Mouse (Mus musculus) forebrain, postnatal 0 days (tissue): Measurements from ENCODE around the gene Clpb. TPM values are rescaled to one million over a fixed set of nuclear protein-coding genes. Genes with fewer than 3 reads are reported as not detected.

Source experiments
- ATAC-seq: fragments of 200-750 bp; cut with Nextera tagmentation; 2 replicates; pipeline ENCODE4 v1.8.0; 2017; ENCODE audit warnings: mild to moderate bottlenecking, moderate library complexity
- DNase-seq: peaks from one replicate; pipeline ENCODE4 v3.0.0-alpha.2; 2015
- H3K27ac ChIP-seq: fragments of 300-500 bp; sonication (generic); 2 replicates; pipeline ENCODE4 v1.5.1; 2014; ENCODE audit warnings: low read depth, mild to moderate bottlenecking, antibody characterized with exemption, low read length, moderate library complexity, mixed read lengths
- H3K27me3 ChIP-seq: fragments of 300-500 bp; sonication (generic); 2 replicates; pipeline ENCODE4 v1.6.1; 2014; ENCODE audit warnings: mild to moderate bottlenecking, low read length, mixed read lengths; ENCODE audit not compliant: insufficient read depth
- H3K36me3 ChIP-seq: fragments of 300-500 bp; sonication (generic); 2 replicates; pipeline ENCODE4 v1.6.1; 2014; ENCODE audit warnings: mild to moderate bottlenecking, moderate library complexity; ENCODE audit not compliant: insufficient read depth
- H3K4me1 ChIP-seq: fragments of 300-500 bp; sonication (generic); 2 replicates; pipeline ENCODE4 v1.6.1; 2014; ENCODE audit warnings: antibody characterized with exemption; ENCODE audit not compliant: insufficient read depth
- H3K4me2 ChIP-seq: fragments of 300-500 bp; sonication (generic); 2 replicates; pipeline ENCODE4 v1.6.1; 2014; ENCODE audit warnings: low read depth, mild to moderate bottlenecking, moderate library complexity
- H3K4me3 ChIP-seq: fragments of 300-500 bp; sonication (generic); 2 replicates; pipeline ENCODE4 v1.5.1; 2014; ENCODE audit warnings: low read depth, low read length, mixed read lengths
- H3K9ac ChIP-seq: fragments of 300-500 bp; sonication (generic); 2 replicates; pipeline ENCODE4 v1.6.1; 2014; ENCODE audit warnings: mild to moderate bottlenecking
- H3K9me3 ChIP-seq: fragments of 300-500 bp; sonication (generic); 2 replicates; pipeline ENCODE4 v1.6.1; 2016; ENCODE audit warnings: low read length
- CTCF ChIP-seq: sonication (generic); IDR thresholded peaks from 2 replicates; pipeline ENCODE4 v1.5.1; 2016; ENCODE audit warnings: antibody characterized with exemption, control low read depth, low read depth
- WGBS: fragments of 180-500 bp; shearing (Covaris S2); extraction: QIAGEN DNeasy Blood & Tissue Kit; methylation state at CpG from one replicate; pipeline ENCODE4 v1.1.7; 2014; 5-methylcytosine and 5-hydroxymethylcytosine counted together
- polyA plus RNA-seq: library from polyadenylated mRNA; unstranded; fragments of >200 nt; fragmentation: Nextera tagmentation; extraction: Ambion mirVana; gene quantifications from 2 replicates; pipeline ENCODE4 v1.2.1, GENCODE M21; 2015
- total RNA-seq: library from RNA; depleted of rRNA; stranded (reverse); fragments of >200 nt; gene quantifications from 2 replicates; pipeline ENCODE4 v1.2.3, GENCODE M21; 2014

The Clpb gene
- total and polyA plus RNA-seq, 2 experiments from 2014 or later, result 38.3 to 45.9 TPM

DNA sequence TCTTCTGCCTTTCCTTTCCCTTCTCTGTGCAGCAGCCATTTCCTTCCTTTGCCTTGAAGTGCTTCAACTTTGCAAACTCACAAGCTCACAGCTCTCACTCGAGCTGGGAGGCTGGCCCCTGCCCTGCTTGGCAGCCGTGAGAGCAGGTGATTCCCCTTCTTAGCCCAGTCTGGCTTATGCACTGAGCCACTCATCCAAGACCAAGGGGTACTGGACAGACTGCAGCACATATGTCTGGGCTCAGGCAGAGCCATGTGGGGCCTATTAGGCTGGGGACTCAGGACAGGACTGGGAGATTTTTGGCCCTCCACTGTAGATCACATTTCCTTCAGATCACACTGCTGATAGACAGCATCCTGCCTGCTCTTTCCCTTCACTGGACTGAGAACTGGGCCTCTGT is 10.1 kb downstream of the Clpb start:
- ATAC-seq, result no peak
- Histone ChIP-seq H3K9me3 (no peaks in the 10 kb centered on the region), H3K27ac (no peak overlapping the region), H3K9ac (no peak overlapping the region), H3K4me1 (no peaks in the 10 kb centered on the region), H3K4me3 (no peak overlapping the region), H3K36me3 (0 out of 2 replicates have a peak, but pooled peaks cover 5% of the 10 kb centered on the region), H3K4me2 (no peak overlapping the region), H3K27me3 (no peaks in the 10 kb centered on the region)
- WGBS, result 54% methylated on average over 2 of the region's 2 CpGs
- no peak for TF ChIP-seq CTCF
- DNase-seq, result no peak

DNA sequence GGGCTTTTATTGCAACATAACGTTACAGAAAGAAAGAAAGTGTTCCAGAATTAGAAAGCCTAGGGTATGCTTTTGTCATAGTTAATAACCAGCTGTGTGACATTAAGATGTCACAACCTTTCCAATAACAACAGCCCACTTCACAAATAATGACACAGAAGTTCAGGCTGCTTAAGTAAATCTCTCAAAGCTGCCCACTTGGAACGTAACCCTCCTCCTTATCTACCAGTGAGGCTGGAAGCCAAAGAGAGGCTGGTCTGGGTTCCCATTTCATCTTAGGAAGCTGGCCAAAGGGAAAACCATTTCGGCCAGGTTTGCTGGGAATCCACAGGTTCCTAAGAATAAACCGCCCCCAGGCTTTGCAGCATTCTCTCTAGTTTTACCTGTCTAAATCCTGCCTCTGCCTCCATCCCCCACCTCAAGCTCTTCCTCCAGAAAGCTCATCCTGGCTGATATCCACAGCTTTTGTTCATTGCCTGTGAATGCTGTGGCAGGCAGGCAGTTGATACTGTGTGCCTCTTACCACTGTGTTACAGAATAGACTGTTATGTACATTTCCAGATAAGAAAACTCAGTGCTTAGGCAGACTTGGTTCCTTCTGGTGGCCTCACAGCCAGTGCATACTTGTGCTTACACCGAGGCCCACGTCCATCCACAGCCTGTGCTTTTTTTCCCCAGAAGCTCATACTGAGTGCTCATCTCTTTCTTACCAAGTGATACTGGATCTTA is 12.8 kb downstream of the Clpb start:
- H3K27me3 ChIP-seq, result no peaks in the 10 kb centered on the region
- TF ChIP-seq CTCF, result no peak
- 0 out of 2 replicates have a peak, but pooled peaks cover under 1% of the 10 kb centered on the region for H3K36me3 ChIP-seq
- no peaks in the 10 kb centered on the region for H3K9me3 ChIP-seq
- H3K4me3 ChIP-seq, result no peak overlapping the region
- WGBS, result 36% methylated on average over 6 of the region's 6 CpGs
- DNase-seq (no peak), ATAC-seq (peak; percentile 29; the same call in 1 of the 2 replicates)
- H3K9ac ChIP-seq, result peak overlapping the region; percentile 26; the same call in 1 of the 2 replicates
- no peak overlapping the region for H3K4me2 ChIP-seq
- peak overlapping the region; percentile 41; the same call in 1 of the 2 replicates for H3K27ac ChIP-seq
- H3K4me1 ChIP-seq, result no peaks in the 10 kb centered on the region

DNA sequence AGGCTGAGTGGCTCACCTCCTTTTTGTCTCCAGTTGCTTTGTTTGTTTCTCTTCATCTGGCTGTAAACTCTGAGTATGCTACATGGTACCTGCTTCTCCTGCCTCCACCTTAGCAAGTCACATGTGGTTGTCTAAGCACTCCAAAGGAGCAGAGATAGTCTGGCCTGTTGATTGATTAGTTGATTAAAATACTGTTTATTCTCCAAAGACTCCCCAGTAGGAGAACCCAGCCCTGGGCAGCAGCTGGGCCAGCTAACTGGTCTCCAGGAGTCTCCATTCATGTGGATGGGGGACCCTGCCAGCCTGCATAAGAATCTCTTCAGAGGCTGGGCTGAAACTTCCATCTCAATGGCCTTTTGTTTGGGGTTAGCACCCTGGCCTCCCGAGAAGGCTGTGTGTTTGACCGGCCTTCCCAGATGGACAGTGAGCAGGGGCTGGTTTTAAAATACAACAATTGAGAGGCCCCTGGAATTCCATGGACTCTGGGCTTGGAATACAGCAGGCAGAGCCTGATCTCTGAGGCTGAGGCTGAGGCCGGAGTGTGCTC is 13.4 kb downstream of the Clpb start:
- DNase-seq (no peak), ATAC-seq (peak; percentile 50; the same call in 1 of the 2 replicates)
- Histone ChIP-seq H3K9me3 (no peaks in the 10 kb centered on the region), H3K4me3 (no peak overlapping the region), H3K4me2 (no peak overlapping the region), H3K4me1 (no peaks in the 10 kb centered on the region), H3K27me3 (no peaks in the 10 kb centered on the region), H3K36me3 (no peaks in the 10 kb centered on the region), H3K9ac (no peak overlapping the region), H3K27ac (peak overlapping the region; percentile 59)
- 24% methylated on average over 3 of the region's 3 CpGs for WGBS
- no peak for TF ChIP-seq CTCF

DNA sequence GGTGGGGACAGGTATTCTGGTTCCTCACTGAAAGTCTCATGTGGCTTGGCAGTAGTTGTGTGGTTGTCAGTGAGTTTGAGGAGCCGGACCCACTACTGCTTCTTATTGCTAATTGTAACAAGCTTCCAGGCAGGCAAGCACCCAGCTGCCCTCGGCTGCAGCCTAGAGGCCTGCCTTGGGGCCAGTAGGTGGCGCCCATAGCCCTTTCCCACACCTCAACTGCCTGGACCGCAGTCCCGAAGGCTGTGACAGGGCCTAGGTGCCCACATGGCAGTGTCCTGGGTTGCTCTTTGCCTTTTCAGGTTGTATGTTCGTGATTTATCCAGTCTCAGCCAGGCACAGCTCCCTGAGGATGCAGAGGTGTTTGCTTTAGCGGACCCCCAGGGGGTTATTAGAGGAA is 16.2 kb downstream of the Clpb start:
- no peaks in the 10 kb centered on the region for H3K9me3 ChIP-seq
- TF ChIP-seq CTCF, result peak; percentile 83
- H3K27me3 ChIP-seq, result no peaks in the 10 kb centered on the region
- ATAC-seq (peak; percentile 90), DNase-seq (peak; percentile 67)
- no peak overlapping the region for H3K4me3 ChIP-seq
- no peak overlapping the region for H3K9ac ChIP-seq
- H3K27ac ChIP-seq, result no peak overlapping the region
- H3K4me1 ChIP-seq, result no peaks in the 10 kb centered on the region
- H3K36me3 ChIP-seq, result no peaks in the 10 kb centered on the region
- H3K4me2 ChIP-seq, result no peak overlapping the region
- 13% methylated on average over 7 of the region's 7 CpGs for WGBS

DNA sequence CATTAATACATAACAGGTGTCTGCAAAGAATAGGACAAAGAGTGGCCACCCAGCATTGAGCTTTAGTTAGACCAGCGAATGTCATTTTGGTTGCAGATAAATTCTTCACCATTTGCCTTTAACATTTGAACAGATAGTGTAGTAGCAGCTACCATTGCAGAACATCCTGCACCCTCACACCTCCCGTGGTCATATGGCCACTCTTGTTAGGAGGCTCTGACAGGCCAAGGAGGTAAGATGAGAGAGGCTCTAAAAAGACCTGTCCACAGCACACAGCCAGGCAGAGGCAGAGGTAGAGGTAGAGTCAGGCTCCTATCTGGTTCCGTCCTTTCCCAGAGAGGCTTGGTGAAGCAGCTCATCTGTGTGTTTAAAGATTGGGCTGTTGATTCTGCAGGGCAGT is 17.5 kb downstream of the Clpb start:
- WGBS, result 86% methylated on average over 3 of the region's 3 CpGs
- Histone ChIP-seq H3K9me3 (no peaks in the 10 kb centered on the region), H3K4me2 (no peak overlapping the region), H3K36me3 (no peaks in the 10 kb centered on the region), H3K27ac (no peak overlapping the region), H3K4me3 (no peak overlapping the region), H3K9ac (no peak overlapping the region), H3K4me1 (no peaks in the 10 kb centered on the region), H3K27me3 (no peaks in the 10 kb centered on the region)
- no peak for ATAC-seq
- TF ChIP-seq CTCF, result no peak
- no peak for DNase-seq

DNA sequence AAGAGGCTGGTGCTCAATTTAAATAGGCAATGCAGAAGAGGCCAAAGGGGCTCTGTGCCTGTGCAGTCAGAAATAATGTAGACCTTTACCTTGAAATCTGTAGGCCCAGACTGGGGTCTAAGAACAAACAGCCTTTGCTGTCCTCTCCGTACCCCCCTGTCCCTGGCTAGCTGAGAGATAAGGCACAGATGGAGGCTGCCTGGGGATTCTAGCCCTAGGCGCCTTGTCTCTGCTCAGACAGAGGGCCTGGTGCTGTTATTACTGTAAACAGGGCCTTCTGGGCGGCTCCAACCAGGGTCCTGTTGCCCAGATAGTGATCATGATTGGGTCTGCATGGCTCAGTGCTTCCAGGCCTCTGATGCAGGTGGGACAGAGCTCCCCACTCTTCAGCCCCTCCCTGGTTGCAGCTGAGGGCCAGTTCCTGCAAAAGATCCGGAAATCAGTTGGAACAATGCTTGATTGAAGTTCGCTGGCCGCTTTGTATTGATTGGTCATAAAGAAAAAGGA is 18.2 kb downstream of the Clpb start:
- DNase-seq (no peak), ATAC-seq (no peak)
- no peaks in the 10 kb centered on the region for H3K4me1 ChIP-seq
- no peak overlapping the region for H3K4me2 ChIP-seq
- 55% methylated on average over 6 of the region's 6 CpGs for WGBS
- TF ChIP-seq CTCF, result no peak
- H3K9ac ChIP-seq, result no peak overlapping the region
- H3K27me3 ChIP-seq, result no peaks in the 10 kb centered on the region
- H3K36me3 ChIP-seq, result no peaks in the 10 kb centered on the region
- no peak overlapping the region for H3K4me3 ChIP-seq
- no peak overlapping the region for H3K27ac ChIP-seq
- H3K9me3 ChIP-seq, result no peaks in the 10 kb centered on the region

DNA sequence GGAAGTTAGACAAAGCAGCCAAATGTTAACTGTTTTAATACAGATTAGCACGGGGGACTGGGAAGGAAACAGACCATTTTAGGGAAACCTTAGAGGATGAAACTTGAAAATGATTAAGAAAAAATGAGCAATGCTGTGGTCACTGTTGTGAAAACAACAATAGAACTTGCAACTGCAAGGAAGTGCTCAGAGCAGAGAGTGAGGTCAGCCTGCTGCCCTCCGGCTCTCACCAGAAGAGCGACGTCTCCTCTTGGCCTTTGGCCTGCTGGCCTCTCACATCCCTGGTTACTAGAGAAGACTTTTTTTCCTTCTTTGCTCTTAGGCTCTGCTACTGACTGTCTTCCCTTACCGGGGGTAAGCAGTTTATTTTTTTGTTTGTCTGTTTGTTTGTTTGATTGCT is 19.5 kb downstream of the Clpb start:
- no peak for TF ChIP-seq CTCF
- ATAC-seq (no peak), DNase-seq (no peak)
- Histone ChIP-seq H3K9ac (no peak overlapping the region), H3K36me3 (0 out of 2 replicates have a peak, but pooled peaks cover 5% of the 10 kb centered on the region), H3K9me3 (no peaks in the 10 kb centered on the region), H3K27ac (no peak overlapping the region), H3K4me1 (no peaks in the 10 kb centered on the region), H3K4me2 (no peak overlapping the region), H3K4me3 (no peak overlapping the region), H3K27me3 (no peaks in the 10 kb centered on the region)
- WGBS, result 68% methylated on average over 5 of the region's 5 CpGs
